Mouse (Mus musculus) left cerebral cortex, adult 9 months (tissue): ENCODE measurements around the gene Lipm.

Source experiments
- DNase-seq, 2 experiments: peaks; one replicate each; pipeline ENCODE4 v3.0.0; 2022; ENCODE audit warnings: low spot score in 2 of 2

Gene Lipm

GRCm38 (mm10) chr19:34165891-34166290 lies 65.2 kb downstream of the Lipm start, which contains the start of gene Ankrd22:
TSS of gene Ankrd22 (minus strand) at chr19:34166053.
- DNase-seq, result no peak

- no peak for DNase-seq
These were observed 65.7 kb downstream of the Lipm start for GRCm38 (mm10) chr19:34166386-34166785.

DNA sequence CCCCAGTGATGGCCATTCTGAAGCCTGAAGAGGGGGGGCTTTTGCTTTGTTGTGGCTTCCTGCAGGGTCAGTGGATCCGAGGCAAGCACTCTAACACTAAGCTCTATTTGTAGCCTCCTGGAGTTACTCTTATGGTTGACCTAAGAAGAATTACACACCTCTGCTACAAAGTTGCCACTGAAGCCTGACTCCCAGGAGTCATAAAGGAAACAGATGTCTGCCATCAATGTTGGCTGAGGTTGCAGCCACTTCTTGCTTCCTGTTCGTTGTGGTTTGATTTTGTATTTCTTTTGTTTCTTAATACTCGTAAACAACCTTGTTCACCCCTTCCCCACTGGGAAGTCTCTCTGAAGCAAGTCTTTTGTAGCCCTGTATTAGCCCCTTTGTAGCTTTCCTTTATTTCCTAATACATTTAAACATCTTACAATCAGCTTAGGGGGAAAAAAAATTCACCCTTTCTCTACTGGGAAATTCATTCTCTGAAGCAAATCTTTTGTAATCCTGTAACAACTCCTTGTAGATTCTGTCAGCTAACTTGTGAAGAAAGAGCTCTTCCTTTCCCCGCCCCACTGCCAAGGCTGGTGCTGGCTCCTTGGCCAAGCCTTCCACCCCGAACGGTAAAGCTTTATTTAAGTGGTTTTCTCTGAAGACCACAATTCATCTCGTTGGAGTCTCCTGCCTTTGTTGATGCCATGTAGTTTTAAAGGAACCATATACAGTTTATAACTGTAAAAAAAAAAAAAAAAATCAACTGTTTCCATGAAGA lies 67.3 kb downstream of the Lipm start:
- DNase-seq, result no peak

DNA sequence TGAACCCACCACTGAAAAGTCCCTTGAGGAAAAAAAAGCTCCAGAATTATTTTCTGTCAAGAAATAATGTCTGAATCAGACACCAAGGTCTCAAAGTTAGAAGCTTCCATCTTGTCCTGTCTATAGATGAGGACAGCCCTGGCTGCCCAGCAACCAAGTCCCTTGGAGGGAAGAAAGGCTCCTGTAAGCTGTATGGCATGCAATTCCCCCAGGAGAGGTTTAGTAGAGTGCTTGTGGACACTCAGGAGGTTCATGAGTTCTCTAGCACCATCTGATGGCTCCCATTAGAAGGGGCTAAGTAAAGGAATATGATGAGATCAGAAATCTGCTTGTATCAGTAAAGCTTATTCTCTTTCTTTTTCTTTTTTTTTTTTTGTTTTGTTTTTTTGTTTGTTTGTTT lies 68.4 kb downstream of the Lipm start:
- DNase-seq, result no peak

DNA sequence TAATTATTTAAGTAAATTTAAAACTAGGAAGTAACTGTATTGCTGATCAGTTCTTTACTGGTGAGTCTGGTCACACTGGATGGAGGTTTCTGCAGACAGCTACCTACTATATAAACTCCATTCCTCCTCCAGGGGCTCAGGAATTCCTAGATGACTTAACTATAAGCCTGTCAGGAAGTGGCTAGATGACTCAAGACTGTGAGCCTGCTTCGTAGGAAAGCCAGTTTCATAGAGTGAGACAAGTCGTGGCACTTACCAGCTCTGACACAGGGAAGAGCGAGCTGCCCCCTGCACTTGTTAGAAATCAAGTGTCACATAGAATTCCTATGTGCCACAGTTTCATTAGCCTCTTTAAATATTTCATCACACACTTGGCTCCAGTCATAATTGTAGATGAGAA lies 70.4 kb downstream of the Lipm start:
- no peak for DNase-seq
